Mouse (Mus musculus) hindbrain, embryonic 11.5 days (tissue): ENCODE data around the gene Mbnl1. TPM values are rescaled to one million over a fixed set of nuclear protein-coding genes. Genes with fewer than 3 reads are reported as not detected.

Experiments
- ATAC-seq: fragments of 200-750 bp; cut with Nextera tagmentation; 2 replicates; pipeline ENCODE4 v1.8.0; 2017; ENCODE audit warnings: mild to moderate bottlenecking, moderate TSS enrichment, moderate library complexity; ENCODE audit not compliant: low FRiP score
- DNase-seq: peaks from one replicate; pipeline ENCODE4 v3.0.0-alpha.2; 2015; ENCODE audit warnings: low spot score
- H3K27ac ChIP-seq: fragments of 300-500 bp; sonication (generic); 2 replicates; pipeline ENCODE4 v1.5.1; 2014; ENCODE audit warnings: mild to moderate bottlenecking, low read depth, low read length
- H3K27me3 ChIP-seq: fragments of 300-500 bp; sonication (generic); 2 replicates; pipeline ENCODE4 v1.6.1; 2014; ENCODE audit warnings: mild to moderate bottlenecking, low read length, moderate library complexity, mixed read lengths; ENCODE audit not compliant: control insufficient read depth, insufficient read depth
- H3K36me3 ChIP-seq: fragments of 300-500 bp; sonication (generic); 2 replicates; pipeline ENCODE4 v1.6.1; 2014; ENCODE audit warnings: mild to moderate bottlenecking, low read length, moderate library complexity, mixed read lengths; ENCODE audit not compliant: control insufficient read depth, insufficient read depth
- H3K4me1 ChIP-seq: fragments of 300-500 bp; sonication (generic); replicated peaks from 2 replicates; pipeline ENCODE4 v1.6.1; 2014; ENCODE audit warnings: low read length, mixed read lengths; ENCODE audit not compliant: control insufficient read depth, insufficient read depth
- H3K4me2 ChIP-seq: fragments of 300-500 bp; sonication (generic); replicated peaks from 2 replicates; pipeline ENCODE4 v1.6.1; 2014; ENCODE audit warnings: mild to moderate bottlenecking, low read depth, low read length
- H3K4me3 ChIP-seq: fragments of 300-500 bp; sonication (generic); 2 replicates; pipeline ENCODE4 v1.5.1; 2014; ENCODE audit warnings: low read depth, low read length
- H3K9ac ChIP-seq: fragments of 300-500 bp; sonication (generic); 2 replicates; pipeline ENCODE4 v1.6.1; 2014; ENCODE audit warnings: low read depth, low read length
- H3K9me3 ChIP-seq: fragments of 300-500 bp; sonication (generic); 2 replicates; pipeline ENCODE4 v1.6.1; 2016; ENCODE audit warnings: low read length; ENCODE audit not compliant: control insufficient read depth
- WGBS: fragments of 180-500 bp; shearing (Covaris S2); extraction: QIAGEN DNeasy Blood & Tissue Kit; methylation state at CpG from one replicate; pipeline ENCODE4 v1.1.7; 2014; 5-methylcytosine and 5-hydroxymethylcytosine counted together
- polyA plus RNA-seq: library from polyadenylated mRNA; unstranded; fragments of >200 nt; fragmentation: Nextera tagmentation; extraction: Ambion mirVana; gene quantifications from 2 replicates; pipeline ENCODE4 v1.2.1, GENCODE M21; 2014

The Mbnl1 gene
- polyA plus RNA-seq, 1 experiment from 2014 or later, result 60.0 TPM

GRCm38 (mm10) chr3:60575945-60576344, 103.3 kb downstream of the Mbnl1 start:
- Histone ChIP-seq H3K4me1 (no peaks in the 10 kb centered on the region), H3K9me3 (no peaks in the 10 kb centered on the region), H3K4me2 (no peak overlapping the region), H3K27me3 (no peaks in the 10 kb centered on the region), H3K27ac (no peak overlapping the region), H3K9ac (no peak overlapping the region), H3K4me3 (no peak overlapping the region), H3K36me3 (no peaks in the 10 kb centered on the region)
- DNase-seq (no peak), ATAC-seq (no peak)
- WGBS, result 69% methylated on average over 2 of the region's 2 CpGs

- no peak for ATAC-seq
Measured at GRCm38 (mm10) chr3:60576366-60577046, 103.9 kb downstream of the Mbnl1 start.

GRCm38 (mm10) chr3:60579880-60580279, 107.2 kb downstream of the Mbnl1 start:
- WGBS, result 90% methylated on average over 4 of the region's 4 CpGs
- Histone ChIP-seq H3K9me3 (no peaks in the 10 kb centered on the region), H3K4me2 (no peak overlapping the region), H3K4me3 (no peak overlapping the region), H3K4me1 (no peaks in the 10 kb centered on the region), H3K36me3 (no peaks in the 10 kb centered on the region), H3K27me3 (no peaks in the 10 kb centered on the region), H3K27ac (no peak overlapping the region), H3K9ac (no peak overlapping the region)
- ATAC-seq (no peak), DNase-seq (no peak)

More at GRCm38 (mm10) chr3:60576366-60577046, 103.9 kb downstream of the Mbnl1 start:
- Histone ChIP-seq H3K4me3 (no peak overlapping the region), H3K9me3 (no peaks in the 10 kb centered on the region), H3K4me1 (no peaks in the 10 kb centered on the region), H3K4me2 (no peak overlapping the region), H3K27me3 (no peaks in the 10 kb centered on the region), H3K36me3 (no peaks in the 10 kb centered on the region), H3K27ac (no peak overlapping the region), H3K9ac (no peak overlapping the region)
- DNase-seq, result no peak
- 82% methylated on average over 9 of the region's 9 CpGs for WGBS

- H3K4me1 ChIP-seq, result no peaks in the 10 kb centered on the region
- H3K9me3 ChIP-seq, result no peaks in the 10 kb centered on the region
- ATAC-seq, result no peak
- no peak overlapping the region for H3K9ac ChIP-seq
- no peaks in the 10 kb centered on the region for H3K36me3 ChIP-seq
- H3K27ac ChIP-seq, result no peak overlapping the region
- DNase-seq, result no peak
- H3K27me3 ChIP-seq, result no peaks in the 10 kb centered on the region
- no peak overlapping the region for H3K4me2 ChIP-seq
- H3K4me3 ChIP-seq, result no peak overlapping the region
- WGBS, result 57% methylated on average over 5 of the region's 5 CpGs
Measured at GRCm38 (mm10) chr3:60580699-60581098, 108.1 kb downstream of the Mbnl1 start.

- DNase-seq, result no peak
- H3K4me2 ChIP-seq, result no peak overlapping the region
- no peaks in the 10 kb centered on the region for H3K27me3 ChIP-seq
- 71% methylated on average over 3 of the region's 3 CpGs for WGBS
- H3K9me3 ChIP-seq, result no peaks in the 10 kb centered on the region
- no peak overlapping the region for H3K27ac ChIP-seq
- ATAC-seq, result no peak
- H3K9ac ChIP-seq, result no peak overlapping the region
- no peaks in the 10 kb centered on the region for H3K36me3 ChIP-seq
- H3K4me1 ChIP-seq, result no peaks in the 10 kb centered on the region
- H3K4me3 ChIP-seq, result no peak overlapping the region
Measured at GRCm38 (mm10) chr3:60582154-60582553, 109.5 kb downstream of the Mbnl1 start.

GRCm38 (mm10) chr3:60582620-60583019, 110.0 kb downstream of the Mbnl1 start:
- H3K36me3 ChIP-seq, result no peaks in the 10 kb centered on the region
- no peaks in the 10 kb centered on the region for H3K4me1 ChIP-seq
- ATAC-seq (no peak), DNase-seq (no peak)
- no peaks in the 10 kb centered on the region for H3K9me3 ChIP-seq
- H3K4me3 ChIP-seq, result no peak overlapping the region
- no peak overlapping the region for H3K27ac ChIP-seq
- H3K9ac ChIP-seq, result no peak overlapping the region
- H3K4me2 ChIP-seq, result no peak overlapping the region
- WGBS, result 78% methylated on average over 1 of the region's 1 CpGs
- H3K27me3 ChIP-seq, result no peaks in the 10 kb centered on the region

- 98% methylated on average over 3 of the region's 3 CpGs for whole genome bisulfite sequencing
- H3K27ac ChIP-seq, result no peak overlapping the region
Measured at GRCm38 (mm10) chr3:60584704-60585103, 112.1 kb downstream of the Mbnl1 start.

GRCm38 (mm10) chr3:60586046-60586445, 113.4 kb downstream of the Mbnl1 start:
- Histone ChIP-seq H3K9ac (no peak overlapping the region), H3K36me3 (no peaks in the 10 kb centered on the region), H3K9me3 (no peaks in the 10 kb centered on the region), H3K4me2 (no peak overlapping the region), H3K27me3 (no peaks in the 10 kb centered on the region), H3K4me1 (no peaks in the 10 kb centered on the region), H3K4me3 (no peak overlapping the region), H3K27ac (no peak overlapping the region)
- DNase-seq, result no peak
- no peak for ATAC-seq
- WGBS, result 90% methylated on average over 3 of the region's 3 CpGs

More at GRCm38 (mm10) chr3:60584704-60585103, 112.1 kb downstream of the Mbnl1 start:
- H3K4me2 ChIP-seq, result no peak overlapping the region
- ATAC-seq, result no peak
- H3K9me3 ChIP-seq, result no peaks in the 10 kb centered on the region
- H3K4me3 ChIP-seq, result no peak overlapping the region
- DNase-seq, result no peak
- H3K36me3 ChIP-seq, result no peaks in the 10 kb centered on the region
- H3K27me3 ChIP-seq, result no peaks in the 10 kb centered on the region
- H3K9ac ChIP-seq, result no peak overlapping the region
- H3K4me1 ChIP-seq, result no peaks in the 10 kb centered on the region

- no peak overlapping the region for H3K9ac ChIP-seq
- WGBS, result 76% methylated on average over 4 of the region's 4 CpGs
- DNase-seq (no peak), ATAC-seq (no peak)
- no peaks in the 10 kb centered on the region for H3K4me1 ChIP-seq
- no peaks in the 10 kb centered on the region for H3K36me3 ChIP-seq
- no peak overlapping the region for H3K4me2 ChIP-seq
- H3K9me3 ChIP-seq, result no peaks in the 10 kb centered on the region
- no peak overlapping the region for H3K27ac ChIP-seq
- no peak overlapping the region for H3K4me3 ChIP-seq
- H3K27me3 ChIP-seq, result no peaks in the 10 kb centered on the region
Measured at GRCm38 (mm10) chr3:60587149-60587548, 114.5 kb downstream of the Mbnl1 start.
